Mouse (Mus musculus) small intestine, adult 2 months (tissue): ENCODE data around the gene Ptprq.

Source experiments
- CTCF ChIP-seq: fragments of 200-500 bp; IDR thresholded peaks from 2 replicates; pipeline ENCODE4 v1.5.1; 2012; ENCODE audit warnings: low read depth, mild to moderate bottlenecking, control low read depth, inconsistent platforms, low read length, moderate library complexity, mixed read lengths; ENCODE audit not compliant: insufficient replicate concordance, insufficient read length; ENCODE audit errors: extremely low read depth
- POLR2A ChIP-seq: fragments of 200-500 bp; IDR thresholded peaks from 2 replicates; pipeline ENCODE4 v1.6.1; 2012; ENCODE audit warnings: low read depth, mild to moderate bottlenecking, control low read depth, inconsistent platforms, low read length, moderate library complexity

- TF ChIP-seq POLR2A (no peak), CTCF (no peak)
These were observed 217.7 kb downstream of the Ptprq start for GRCm38 (mm10) chr10:107502193-107502592.
